In the genomic region with DNA sequence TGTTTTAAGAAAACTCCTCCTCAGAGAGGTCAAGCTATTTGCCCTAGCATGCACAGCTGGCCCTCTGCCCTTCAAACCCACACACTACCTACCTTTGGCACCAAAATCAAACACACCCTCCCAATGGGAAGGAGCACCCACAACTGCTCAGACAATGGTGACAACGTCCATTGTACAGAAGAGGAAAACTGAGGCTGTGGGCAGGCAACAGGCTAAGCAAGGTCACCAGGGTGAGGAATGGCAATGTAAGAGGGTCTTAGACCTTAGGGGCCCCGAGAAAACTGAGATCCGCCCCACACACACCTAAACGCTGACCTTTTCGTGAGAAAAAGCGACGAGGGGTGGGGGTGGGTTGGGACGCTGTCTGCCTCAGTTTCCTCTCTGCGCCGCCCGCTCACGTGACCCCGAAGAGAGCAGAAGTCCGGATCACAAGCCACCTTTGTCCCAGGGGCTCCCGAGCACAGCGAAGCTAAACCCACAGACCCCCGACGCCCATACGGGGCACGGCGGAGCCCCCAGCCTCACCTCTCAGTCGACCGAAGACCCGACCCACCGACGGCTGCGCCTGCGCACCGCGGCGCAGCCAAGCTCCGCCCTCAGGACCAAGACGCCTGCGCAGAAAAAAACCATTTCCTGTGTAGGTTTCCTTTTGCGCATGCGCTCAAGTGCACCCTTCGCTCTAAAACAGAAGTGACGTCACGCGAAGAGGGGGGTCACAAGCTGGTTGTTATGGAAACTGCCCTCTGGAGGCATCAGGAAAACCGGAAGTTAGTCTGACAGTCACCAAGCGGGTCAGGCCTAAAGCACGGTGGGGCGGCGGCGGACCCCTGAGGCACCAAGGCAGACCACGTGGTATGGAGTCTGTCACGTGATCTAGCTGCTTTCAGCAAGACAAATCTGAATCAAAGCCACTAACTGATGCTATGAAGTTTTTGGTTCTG, we compare ENCODE assay signal across 7 mouse cellular contexts. TPM values are rescaled to one million over a fixed set of nuclear protein-coding genes. Genes with fewer than 3 reads are reported as not detected.
DNase-seq lines count a peak whose midpoint lies in the region; ATAC-seq lines count a peak whose summit lies in the region.

A gene (minus strand): TSS at position 579 of the 941 bp plus-strand sequence.

- peak within 1 kb of the TSS; percentile 75 for H3K9ac ChIP-seq in embryonic facial prominence, embryonic 11.5 days (replicated peaks; ENCODE audit: low read length)
- peak within 1 kb of the TSS; percentile 85 for H3K9ac ChIP-seq in midbrain, embryonic 13.5 days (replicated peaks)

- no peaks in the 10 kb centered on the region for H3K27me3 ChIP-seq in embryonic facial prominence, embryonic 11.5 days (ENCODE audit: control insufficient read depth, insufficient read depth, low read length)
- no peaks in the 10 kb centered on the region for H3K27me3 ChIP-seq in limb, embryonic 10.5 days (ENCODE audit: low read depth, poor library complexity, severe bottlenecking)
- H3K27me3 ChIP-seq in midbrain, embryonic 13.5 days, result no peaks in the 10 kb centered on the region

- no peaks in the 10 kb centered on the region for H3K36me3 ChIP-seq in embryonic facial prominence, embryonic 11.5 days (replicated peaks; ENCODE audit: control insufficient read depth, insufficient read depth, low read depth, low read length)
- peaks cover 33% of the 10 kb centered on the region for H3K36me3 ChIP-seq in limb, embryonic 10.5 days
- peaks cover 5% of the 10 kb centered on the region; the same call in 1 of the 2 replicates for H3K36me3 ChIP-seq in midbrain, embryonic 13.5 days

- H3K4me3 ChIP-seq in embryonic facial prominence, embryonic 11.5 days (ENCODE audit: low read depth, low read length), result peak within 1 kb of the TSS; percentile 74
- H3K4me3 ChIP-seq in limb, embryonic 10.5 days, result peak within 1 kb of the TSS; percentile 70
- peak within 1 kb of the TSS; percentile 83 for H3K4me3 ChIP-seq in midbrain, embryonic 13.5 days (replicated peaks)

- H3K9me3 ChIP-seq in embryonic facial prominence, embryonic 11.5 days (replicated peaks; ENCODE audit: control insufficient read depth, low read length), result no peaks in the 10 kb centered on the region
- H3K9me3 ChIP-seq in limb, embryonic 10.5 days (replicated peaks), result no peaks in the 10 kb centered on the region
- no peaks in the 10 kb centered on the region for H3K9me3 ChIP-seq in midbrain, embryonic 13.5 days

- H3K27ac ChIP-seq in embryonic facial prominence, embryonic 11.5 days (replicated peaks; ENCODE audit: low read depth, low read length), result no peak within 1 kb of the TSS
- peak within 1 kb of the TSS; percentile 87 for H3K27ac ChIP-seq in limb, embryonic 10.5 days
- no peak within 1 kb of the TSS for H3K27ac ChIP-seq in midbrain, embryonic 13.5 days

- H3K4me2 ChIP-seq in embryonic facial prominence, embryonic 11.5 days (ENCODE audit: low read depth, low read length), result peak within 1 kb of the TSS; percentile 54
- H3K4me2 ChIP-seq in midbrain, embryonic 13.5 days (replicated peaks), result peak within 1 kb of the TSS; percentile 96

- ATAC-seq in embryonic facial prominence, embryonic 11.5 days (replicated peaks; ENCODE audit: insufficient number of reproducible peaks, low FRiP score, low TSS enrichment, low read depth), result peak; percentile 86
- ATAC-seq in granulocyte monocyte progenitor cell, adult 5-6 weeks (replicated peaks; ENCODE audit: poor library complexity, severe bottlenecking), result peak; percentile 98
- peak; percentile 93 for ATAC-seq in midbrain, embryonic 13.5 days

- peak; percentile 99 for DNase-seq in adrenal gland, postnatal 14 days
- peak; percentile 100 for DNase-seq in embryonic facial prominence, embryonic 11.5 days (ENCODE audit: low spot score)
- peak; percentile 100 for DNase-seq in kidney, adult 11 months
- peak; percentile 97 for DNase-seq in limb, embryonic 10.5 days (ENCODE audit: low spot score)
- peak; percentile 93 for DNase-seq in spleen, adult 12 weeks (ENCODE audit: low spot score)

- H3K4me1 ChIP-seq in embryonic facial prominence, embryonic 11.5 days (ENCODE audit: control insufficient read depth, insufficient read depth, low read length), result peaks cover 2% of the 10 kb centered on the region; the same call in 1 of the 2 replicates
- peaks cover 28% of the 10 kb centered on the region for H3K4me1 ChIP-seq in limb, embryonic 10.5 days
- H3K4me1 ChIP-seq in midbrain, embryonic 13.5 days (replicated peaks), result peaks cover 40% of the 10 kb centered on the region

- 1% methylated on average over 48 of the region's 48 CpGs for WGBS in embryonic facial prominence, embryonic 11.5 days
- under 1% methylated on average over 48 of the region's 48 CpGs for WGBS in limb, embryonic 10.5 days
- WGBS in midbrain, embryonic 13.5 days, result 0% methylated on average over 48 of the region's 48 CpGs

RNA-seq across cellular contexts. Expression of the gene that starts here (rescaled TPM):
- 212 and 215 TPM in 2 replicates for total RNA-seq in adrenal gland, postnatal 14 days (2021)
- polyA plus RNA-seq in embryonic facial prominence, embryonic 11.5 days (2014; fragmentation: Nextera tagmentation; extraction: Ambion mirVana), result 193 and 218 TPM in 2 replicates
- total RNA-seq in granulocyte monocyte progenitor cell, adult 5-6 weeks (2014; fragmentation: Nextera tagmentation), result 33.8 and 47.9 TPM in 2 replicates
- 37.5 and 41.7 TPM in 2 replicates for total RNA-seq in granulocyte monocyte progenitor cell, adult 5-6 weeks (2017)
- 284 and 291 TPM in 2 replicates for polyA plus RNA-seq in limb, embryonic 10.5 days (2016; fragmentation: Nextera tagmentation; extraction: Ambion mirVana)
- polyA plus RNA-seq in midbrain, embryonic 13.5 days (2015; fragmentation: Nextera tagmentation; extraction: Ambion mirVana), result 316 and 322 TPM in 2 replicates
